Mouse (Mus musculus) left cerebral cortex, adult 9 months (tissue): ENCODE measurements around the gene Cluh.

Source experiments
- DNase-seq, 2 experiments: peaks; one replicate each; pipeline ENCODE4 v3.0.0; 2022; ENCODE audit warnings: low spot score in 2 of 2

Cluh gene

DNA sequence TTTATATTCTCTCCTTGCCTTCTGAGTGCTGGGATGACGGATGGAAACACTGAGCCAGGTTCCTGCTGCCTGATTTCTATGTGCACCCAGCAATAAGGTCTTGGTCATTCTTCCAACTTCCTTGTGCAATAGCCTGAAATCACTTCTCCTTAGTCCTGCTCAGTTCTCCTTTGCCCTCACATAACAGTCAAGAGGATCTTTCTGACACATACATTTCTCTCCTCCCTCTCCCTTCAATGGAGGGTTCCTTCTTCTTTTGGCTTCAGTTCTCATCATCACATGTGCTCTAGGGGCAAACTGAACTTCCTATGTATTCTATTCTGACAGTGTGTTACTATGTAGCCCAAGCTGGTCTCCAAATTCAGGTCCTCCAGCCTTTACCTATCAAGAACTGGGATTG, 1.3 kb upstream of the Cluh start:
- no peak for DNase-seq

DNA sequence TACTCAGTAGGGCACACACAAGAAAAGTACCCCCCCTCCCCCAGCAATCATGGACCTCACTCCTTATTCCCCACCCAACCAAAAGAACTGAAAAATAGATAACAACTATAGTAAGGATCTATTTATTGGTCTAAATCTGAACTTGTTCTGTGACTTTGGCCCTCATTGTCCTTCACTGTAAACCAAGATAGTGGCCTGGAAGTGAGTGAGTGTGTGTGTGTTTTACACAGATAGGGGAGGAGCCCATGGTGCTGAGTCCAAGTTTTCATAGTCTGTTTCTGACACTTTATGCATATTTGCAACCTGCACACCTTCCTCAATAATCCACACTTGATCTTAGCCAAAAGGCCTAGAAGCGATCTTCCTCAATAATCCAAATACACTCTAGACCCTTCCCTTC, 619 bp upstream of the Cluh start:
- DNase-seq, result no peak

DNA sequence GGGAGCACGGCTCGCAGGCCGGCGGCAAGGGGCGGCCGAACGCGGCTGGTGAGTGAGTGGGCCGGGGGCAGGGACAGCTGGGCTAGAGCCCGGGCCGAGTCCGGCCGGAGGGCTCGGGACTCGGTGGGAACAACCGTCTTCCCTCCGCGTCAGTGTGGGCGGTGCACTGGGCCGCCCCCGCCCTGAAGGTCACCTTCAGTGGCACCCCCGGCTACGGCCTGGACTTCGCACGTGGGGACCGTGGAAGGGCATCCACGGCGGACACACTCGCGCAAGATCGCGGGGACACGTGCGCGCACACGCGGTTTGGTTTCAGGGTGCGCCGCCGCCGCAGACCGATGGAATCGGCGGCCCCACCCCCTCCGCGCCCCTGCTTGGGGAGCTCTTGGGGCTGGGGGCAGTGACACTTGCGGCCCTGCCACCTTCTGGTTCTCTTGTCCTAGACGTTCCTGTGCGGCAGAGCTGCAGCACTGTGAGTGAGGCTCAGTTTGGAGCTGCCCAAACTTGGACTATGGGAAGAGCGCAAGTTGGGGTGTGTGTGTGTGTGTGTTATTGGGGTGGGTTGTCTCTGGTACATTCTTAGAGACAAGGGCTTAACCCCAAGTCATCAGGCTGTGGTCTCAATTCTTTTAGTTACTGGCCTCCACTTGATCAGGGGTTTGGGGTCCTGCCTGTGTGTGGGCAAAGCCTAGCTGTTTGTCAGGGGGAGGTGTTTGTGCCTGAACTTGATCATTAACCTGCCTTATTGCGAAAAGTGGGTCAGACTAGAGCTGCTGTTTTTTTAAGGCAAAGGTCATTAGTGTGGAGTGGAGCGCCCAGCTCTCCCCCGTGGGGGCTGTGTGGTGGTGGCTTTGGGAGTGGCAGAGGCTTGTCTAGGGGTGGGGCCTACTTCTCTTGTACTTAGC, 604 bp downstream of the Cluh start:
- peak in 1 of 2 experiments; percentile 23 for DNase-seq

DNA sequence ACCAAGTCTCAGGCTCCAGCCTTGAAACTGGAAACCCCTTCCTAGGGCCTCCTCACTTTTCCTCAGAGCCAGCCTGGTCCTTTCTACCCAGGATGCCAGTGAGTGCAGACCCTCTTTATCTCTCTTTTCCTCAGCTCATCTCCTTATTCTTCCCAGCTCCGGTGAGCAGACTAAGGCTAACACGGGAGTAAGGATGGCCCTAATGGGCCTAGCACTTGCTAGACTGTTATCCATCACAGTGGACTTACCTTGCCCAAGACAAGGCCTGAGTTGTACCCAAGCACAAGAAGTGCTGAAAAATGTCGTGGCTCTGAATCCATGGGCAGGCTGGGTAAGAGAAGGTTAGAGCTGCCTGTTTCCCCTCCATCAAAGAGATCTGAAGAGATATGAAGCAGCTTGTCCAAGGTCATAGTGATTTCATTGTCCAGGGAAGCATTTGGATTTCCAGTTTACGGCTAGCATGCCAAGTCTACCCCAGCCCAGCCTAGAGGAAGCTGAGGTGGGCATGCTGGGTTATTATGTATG, 1.3 kb downstream of the Cluh start:
- DNase-seq, result no peak

GRCm38 (mm10) chr11:74652791-74653191, 3.5 kb downstream of the Cluh start:
- DNase-seq, result peak in 1 of 2 experiments; percentile 39

DNA sequence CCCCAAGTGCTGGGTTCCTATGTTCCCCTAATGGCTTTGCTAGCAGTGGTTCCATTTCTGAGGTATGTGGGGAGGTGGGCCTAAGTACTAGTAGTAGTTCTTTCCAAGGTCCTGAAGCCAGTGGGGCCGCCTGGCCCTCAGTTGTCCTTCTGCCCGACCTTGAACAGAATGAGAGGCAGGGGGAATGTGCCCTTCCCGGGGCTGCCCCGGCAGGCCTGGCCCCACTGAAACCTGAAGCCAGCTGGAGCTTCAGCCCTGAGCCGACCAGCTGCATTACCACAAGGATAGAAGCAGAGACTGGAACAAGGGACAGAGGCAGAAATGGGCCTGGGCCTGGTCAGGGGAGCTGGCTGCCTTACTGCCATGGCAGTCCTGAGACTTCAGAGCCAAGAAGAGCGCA, 4.1 kb downstream of the Cluh start:
- DNase-seq, result no peak

GRCm38 (mm10) chr11:74655941-74656340, 6.6 kb downstream of the Cluh start:
- no peak for DNase-seq

DNA sequence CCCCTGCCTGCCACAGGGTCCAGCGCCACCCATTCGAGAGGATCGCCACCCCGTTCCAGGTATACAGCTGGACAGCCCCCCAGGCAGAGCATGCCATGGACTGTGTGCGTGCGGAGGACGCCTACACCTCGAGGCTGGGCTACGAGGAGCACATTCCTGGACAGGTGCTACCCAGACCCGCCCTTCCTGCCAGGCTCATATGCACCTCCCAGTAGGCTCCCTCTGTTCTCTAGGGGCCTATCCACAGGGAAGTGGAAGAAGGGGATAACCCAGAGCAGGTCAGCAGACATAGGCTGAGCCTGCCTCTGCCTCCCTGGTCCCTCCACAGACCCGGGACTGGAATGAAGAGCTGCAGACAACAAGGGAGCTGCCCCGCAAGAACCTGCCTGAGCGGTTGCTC, 11.0 kb downstream of the Cluh start:
- DNase-seq, result no peak

DNA sequence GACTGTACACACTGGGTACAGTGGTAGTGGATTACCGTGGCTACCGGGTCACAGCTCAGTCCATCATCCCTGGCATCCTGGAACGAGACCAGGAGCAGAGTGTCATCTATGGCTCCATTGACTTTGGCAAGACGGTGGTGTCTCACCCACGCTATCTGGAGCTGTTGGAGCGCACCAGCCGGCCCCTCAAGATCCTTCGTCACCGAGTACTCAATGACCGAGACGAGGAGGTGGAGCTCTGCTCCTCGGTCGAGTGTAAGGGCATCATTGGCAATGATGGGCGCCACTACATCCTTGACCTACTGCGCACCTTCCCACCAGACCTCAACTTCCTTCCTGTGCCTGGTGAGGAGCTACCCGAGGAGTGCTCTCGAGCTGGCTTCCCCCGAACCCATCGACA, 12.3 kb downstream of the Cluh start:
- no peak for DNase-seq

- no peak for DNase-seq
Measured at GRCm38 (mm10) chr11:74662221-74662620, 12.9 kb downstream of the Cluh start.

- no peak for DNase-seq
Measured at GRCm38 (mm10) chr11:74664279-74664678, 15.0 kb downstream of the Cluh start.

DNA sequence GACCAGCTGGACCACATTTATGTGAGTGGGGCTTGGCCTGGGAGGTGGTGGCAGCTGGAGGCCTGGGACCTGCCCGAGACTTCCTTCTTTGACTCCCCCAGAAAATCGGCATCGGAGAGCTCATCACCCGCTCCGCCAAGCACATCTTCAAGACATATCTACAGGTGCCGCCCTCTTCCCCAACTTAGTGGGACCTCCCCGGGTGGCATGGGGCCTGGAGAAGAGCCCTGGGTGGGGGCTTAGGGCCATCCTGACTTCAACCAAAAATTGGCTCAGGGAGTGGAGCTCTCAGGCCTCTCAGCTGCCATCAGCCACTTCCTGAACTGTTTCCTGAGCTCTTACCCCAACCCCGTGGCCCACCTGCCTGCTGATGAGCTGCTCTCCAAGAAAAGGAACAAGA, 15.6 kb downstream of the Cluh start:
- no peak for DNase-seq

DNA sequence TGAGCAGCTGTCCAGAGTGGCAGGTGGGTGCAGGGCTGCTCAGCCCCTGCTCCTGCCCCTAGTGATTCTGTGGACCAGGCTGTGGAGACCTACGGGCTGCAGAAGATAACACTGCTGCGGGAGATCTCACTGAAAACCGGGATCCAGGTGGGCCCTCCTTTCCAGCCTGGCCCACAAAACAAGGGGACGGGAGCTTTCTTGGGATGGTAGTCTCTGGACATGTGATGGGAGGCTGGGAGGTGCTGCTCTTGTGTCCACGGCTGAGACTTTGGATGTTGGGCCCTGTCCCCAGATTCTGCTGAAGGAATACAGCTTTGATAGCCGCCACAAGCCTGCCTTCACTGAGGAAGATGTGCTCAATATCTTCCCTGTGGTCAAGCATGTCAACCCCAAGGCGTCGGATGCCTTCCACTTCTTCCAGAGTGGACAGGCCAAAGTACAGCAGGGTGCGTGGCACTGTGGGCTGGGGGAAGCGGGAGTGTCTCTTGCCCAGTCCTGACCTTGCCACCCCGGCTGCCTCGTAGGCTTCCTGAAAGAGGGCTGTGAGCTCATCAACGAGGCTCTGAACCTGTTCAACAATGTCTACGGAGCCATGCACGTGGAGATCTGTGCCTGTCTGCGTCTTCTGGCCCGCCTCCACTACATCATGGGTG, 16.5 kb downstream of the Cluh start:
- DNase-seq, result no peak

GRCm38 (mm10) chr11:74666284-74666652, 17.0 kb downstream of the Cluh start:
- DNase-seq, result no peak

GRCm38 (mm10) chr11:74666776-74667581, 17.7 kb downstream of the Cluh start:
- no peak for DNase-seq

DNA sequence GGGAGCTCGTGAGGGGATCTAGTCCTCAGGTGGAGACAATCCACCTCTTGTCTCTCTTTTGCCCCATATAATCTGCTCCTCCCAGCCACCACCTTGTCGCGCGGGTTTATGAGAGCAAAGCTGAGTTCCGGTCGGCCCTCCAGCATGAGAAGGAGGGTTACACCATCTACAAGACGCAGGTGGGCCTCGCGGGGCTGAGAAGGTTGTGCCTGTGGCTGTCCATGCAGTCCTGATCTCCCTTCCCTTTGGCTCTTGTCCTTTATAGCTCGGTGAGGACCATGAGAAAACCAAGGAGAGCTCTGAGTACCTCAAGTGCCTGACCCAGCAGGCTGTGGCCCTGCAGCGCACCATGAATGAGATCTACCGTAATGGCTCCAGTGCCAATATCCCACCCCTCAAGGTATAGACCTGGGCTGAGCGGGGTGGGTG, 18.3 kb downstream of the Cluh start:
- no peak for DNase-seq

DNA sequence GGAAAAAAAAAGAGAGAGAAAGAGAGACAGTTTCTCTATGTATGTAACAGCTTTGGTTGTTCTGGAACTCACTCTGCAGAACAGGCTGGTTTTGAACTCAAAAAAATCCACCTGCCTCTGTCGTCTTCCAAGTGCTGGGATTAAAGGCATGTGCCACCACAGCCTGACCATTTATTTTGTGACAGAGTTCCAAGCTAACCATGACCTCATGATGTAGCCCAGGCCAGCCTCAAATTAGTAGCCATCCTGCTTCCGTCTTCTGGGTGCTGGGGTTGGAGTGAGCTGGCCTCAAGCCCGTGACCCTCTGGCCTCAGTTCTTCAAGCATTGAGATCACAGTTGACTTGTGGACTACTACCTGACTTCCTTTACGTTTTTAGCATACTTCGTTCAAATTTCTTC, 19.2 kb downstream of the Cluh start:
- DNase-seq, result no peak

DNA sequence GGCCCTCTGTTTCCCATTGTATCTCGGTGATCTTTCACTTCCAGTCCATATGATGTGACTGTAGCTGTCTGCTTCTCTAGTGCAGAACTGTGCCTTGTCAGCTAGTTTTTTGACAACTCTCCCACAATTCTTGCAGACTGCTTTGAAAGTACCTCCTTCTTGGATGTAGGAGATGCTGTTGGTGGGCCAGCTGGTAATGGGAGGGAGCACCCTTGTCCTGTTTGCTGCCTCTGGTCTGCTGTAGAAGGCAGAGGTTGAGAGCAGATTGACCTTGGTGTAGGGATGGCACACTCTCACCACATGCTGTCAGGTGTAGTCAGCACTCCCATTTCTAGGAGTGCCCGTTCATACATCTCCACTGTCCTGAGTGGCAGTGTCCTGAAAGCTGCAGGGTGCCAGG, 19.7 kb downstream of the Cluh start:
- no peak for DNase-seq

DNA sequence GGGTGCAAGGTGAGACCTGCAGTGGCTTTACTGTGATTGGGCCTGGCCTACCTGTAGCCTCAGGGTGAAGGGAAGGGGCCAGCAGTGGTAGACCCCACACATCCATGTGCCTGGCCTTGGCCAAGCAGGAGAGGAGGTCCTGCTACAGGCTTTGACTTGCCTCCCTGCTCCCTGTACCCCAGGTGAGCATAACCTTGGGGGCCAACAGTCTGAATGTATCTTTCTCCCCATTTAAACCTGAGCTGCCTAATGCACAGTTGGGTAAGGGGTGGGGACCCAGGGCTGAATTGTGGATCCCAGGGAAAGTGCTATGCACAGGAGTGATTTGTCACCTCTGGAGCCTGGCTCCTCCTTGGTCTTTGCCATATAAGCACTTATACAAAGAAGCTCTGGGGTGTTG, 20.9 kb downstream of the Cluh start:
- no peak for DNase-seq

- DNase-seq, result no peak
Measured at GRCm38 (mm10) chr11:74671013-74671412, 21.7 kb downstream of the Cluh start.

DNA sequence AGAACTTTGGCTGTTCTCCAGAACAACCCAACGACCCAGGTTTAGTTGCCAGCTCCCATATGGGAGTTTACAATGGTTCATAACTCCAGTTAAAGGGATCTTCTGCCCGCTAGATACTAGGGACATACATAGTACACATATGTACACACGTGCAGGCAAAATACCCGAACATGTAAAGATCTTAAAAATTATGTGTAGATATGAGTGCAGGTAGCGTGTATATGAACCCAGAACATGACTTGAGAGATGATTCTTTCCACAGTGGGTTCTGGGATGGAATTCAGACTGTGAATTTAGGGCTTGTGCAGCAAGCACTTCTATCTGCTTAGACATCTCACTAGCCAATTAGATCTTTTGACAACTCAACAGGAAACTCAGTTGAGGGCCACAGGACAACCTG, 22.5 kb downstream of the Cluh start:
- no peak for DNase-seq

DNA sequence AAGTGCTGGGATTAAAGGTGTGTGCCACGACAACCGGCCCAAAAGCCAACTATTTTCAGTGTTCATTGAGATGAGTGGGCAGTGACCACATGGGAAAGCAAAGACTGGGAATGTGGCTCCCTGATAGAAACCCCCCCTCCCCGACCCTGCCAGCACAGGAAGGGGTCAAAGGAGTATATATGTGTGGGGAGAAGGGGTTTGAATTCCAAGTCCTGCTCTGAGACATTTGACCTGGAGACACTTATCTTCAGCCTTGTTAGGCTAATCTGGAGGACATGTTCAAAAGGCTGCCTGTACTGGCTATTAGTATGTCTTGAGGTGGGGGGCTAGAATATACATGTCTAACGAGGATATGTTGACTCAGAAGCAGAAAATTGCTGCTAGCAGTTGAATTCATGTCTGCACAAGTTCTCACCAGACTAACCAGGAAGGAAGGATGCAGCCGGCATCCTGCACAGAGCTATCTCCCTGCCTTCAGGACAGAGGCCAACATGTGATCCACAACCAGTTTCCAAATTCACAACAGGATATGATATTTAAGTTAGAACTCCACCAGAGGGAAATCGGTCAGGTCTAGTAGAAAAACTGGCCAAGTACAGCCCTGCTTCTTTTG, 23.7 kb downstream of the Cluh start:
- no peak for DNase-seq
